Mouse (Mus musculus): ENCODE measurements at regions not wholly inside any gene's neighbourhood (a gene's known extent, or its start where the extent isn't known, plus 50 kb on each side); places are given as distances from the start of the nearest gene placed in this dataset.

DNA sequence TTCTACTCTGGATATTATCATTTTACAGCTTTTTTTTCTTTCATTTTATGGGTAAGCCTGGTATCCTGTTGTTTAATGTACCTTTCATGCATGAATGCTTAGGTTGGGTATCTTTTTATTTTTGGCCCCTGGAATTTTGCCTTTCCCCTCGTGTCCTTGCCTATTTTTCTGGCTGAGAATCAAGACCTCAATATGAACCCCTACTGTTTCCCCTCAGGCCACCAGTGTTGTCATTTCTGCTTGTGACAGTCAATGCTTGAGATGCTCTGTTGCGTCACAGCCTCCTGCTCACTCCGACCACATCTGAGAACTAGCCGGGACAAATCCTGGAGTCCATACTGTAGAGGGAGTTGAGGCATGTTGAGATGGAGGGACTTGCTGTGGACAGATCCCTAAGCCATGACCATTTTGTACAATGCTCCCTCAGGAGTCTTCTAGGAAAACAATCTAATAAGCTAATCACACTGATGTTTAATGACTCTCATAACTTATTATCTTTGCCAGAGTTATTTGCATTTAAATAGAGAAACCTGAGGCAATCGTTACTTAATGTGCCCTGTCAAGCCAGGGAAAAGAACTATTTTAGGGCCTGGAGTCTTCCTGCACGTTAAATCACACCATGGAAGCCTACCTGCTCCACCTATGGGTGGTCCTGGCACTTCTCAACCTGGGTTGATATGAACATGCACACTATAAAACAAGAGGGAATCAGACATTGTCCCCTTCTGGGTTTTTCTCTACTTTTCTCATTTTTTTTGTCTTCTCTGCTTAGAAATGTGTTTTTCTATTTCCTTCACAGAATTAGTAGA, 363.9 kb downstream of the Phkb start:
- TF ChIP-seq CTCF (IDR thresholded peaks at IDR 0.05; ENCODE audit: borderline replicate concordance, insufficient read depth, low read depth, low read length), result peak; percentile 39; the same call in 1 of the 2 replicates
- no peak for TF ChIP-seq POLR2A (IDR thresholded peaks at IDR 0.05; ENCODE audit: borderline replicate concordance, insufficient read depth, low read length)

All from cerebellum, adult 2 months (tissue).